Mouse (Mus musculus) hindlimb bud, embryonic 11.5 days (tissue): ENCODE measurements around the gene Utp11.

Experiments used
- DNase-seq: peaks from one replicate; pipeline ENCODE4 v3.0.0-alpha.2; 2012; ENCODE audit warnings: low read depth, low spot score; ENCODE audit errors: extremely low spot score

The Utp11 gene

GRCm38 (mm10) chr4:124633281-124633680 lies 60.1 kb downstream of the Utp11 start:
- DNase-seq = no peak

- no peak for DNase-seq
These were observed 60.5 kb downstream of the Utp11 start for GRCm38 (mm10) chr4:124632856-124633255.

GRCm38 (mm10) chr4:124631456-124631855 lies 61.9 kb downstream of the Utp11 start:
- no peak for DNase-seq
